Mouse (Mus musculus) neural tube, embryonic 12.5 days (tissue): ENCODE results near the gene Tmem203. TPM values are rescaled to one million over a fixed set of nuclear protein-coding genes. Genes with fewer than 3 reads are reported as not detected.

Experiments
- ATAC-seq: fragments of 200-750 bp; cut with Nextera tagmentation; 2 replicates; pipeline ENCODE4 v1.8.0; 2017; ENCODE audit warnings: low read depth, mild to moderate bottlenecking, moderate TSS enrichment, moderate library complexity; ENCODE audit not compliant: low FRiP score
- H3K27ac ChIP-seq: fragments of 300-500 bp; sonication (generic); 2 replicates; pipeline ENCODE4 v1.5.1; 2016
- H3K27me3 ChIP-seq: fragments of 300-500 bp; sonication (generic); replicated peaks from 2 replicates; pipeline ENCODE4 v1.6.1; 2016; ENCODE audit warnings: mild to moderate bottlenecking
- H3K36me3 ChIP-seq: fragments of 300-500 bp; sonication (generic); 2 replicates; pipeline ENCODE4 v1.6.1; 2016; ENCODE audit warnings: mild to moderate bottlenecking
- H3K4me1 ChIP-seq: fragments of 300-500 bp; sonication (generic); 2 replicates; pipeline ENCODE4 v1.6.1; 2016
- H3K4me2 ChIP-seq: fragments of 300-500 bp; sonication (generic); replicated peaks from 2 replicates; pipeline ENCODE4 v1.6.1; 2016; ENCODE audit warnings: mild to moderate bottlenecking
- H3K4me3 ChIP-seq: fragments of 300-500 bp; sonication (generic); 2 replicates; pipeline ENCODE4 v1.5.1; 2016
- H3K9ac ChIP-seq: fragments of 300-500 bp; sonication (generic); 2 replicates; pipeline ENCODE4 v1.6.1; 2016; ENCODE audit warnings: mild to moderate bottlenecking
- H3K9me3 ChIP-seq: fragments of 300-500 bp; sonication (generic); 2 replicates; pipeline ENCODE4 v1.6.1; 2016; ENCODE audit warnings: mild to moderate bottlenecking
- WGBS: fragments of 180-500 bp; shearing (Covaris S2); methylation state at CpG from one replicate; pipeline ENCODE4 v1.1.7; 2016; 5-methylcytosine and 5-hydroxymethylcytosine counted together
- polyA plus RNA-seq: library from polyadenylated mRNA; unstranded; fragments of >200 nt; fragmentation: Nextera tagmentation; extraction: Ambion mirVana; gene quantifications from 2 replicates; pipeline ENCODE4 v1.2.1, GENCODE M21; 2016

Gene Tmem203
- polyA plus RNA-seq, 1 experiment from 2014 or later, result 20.3 TPM

DNA sequence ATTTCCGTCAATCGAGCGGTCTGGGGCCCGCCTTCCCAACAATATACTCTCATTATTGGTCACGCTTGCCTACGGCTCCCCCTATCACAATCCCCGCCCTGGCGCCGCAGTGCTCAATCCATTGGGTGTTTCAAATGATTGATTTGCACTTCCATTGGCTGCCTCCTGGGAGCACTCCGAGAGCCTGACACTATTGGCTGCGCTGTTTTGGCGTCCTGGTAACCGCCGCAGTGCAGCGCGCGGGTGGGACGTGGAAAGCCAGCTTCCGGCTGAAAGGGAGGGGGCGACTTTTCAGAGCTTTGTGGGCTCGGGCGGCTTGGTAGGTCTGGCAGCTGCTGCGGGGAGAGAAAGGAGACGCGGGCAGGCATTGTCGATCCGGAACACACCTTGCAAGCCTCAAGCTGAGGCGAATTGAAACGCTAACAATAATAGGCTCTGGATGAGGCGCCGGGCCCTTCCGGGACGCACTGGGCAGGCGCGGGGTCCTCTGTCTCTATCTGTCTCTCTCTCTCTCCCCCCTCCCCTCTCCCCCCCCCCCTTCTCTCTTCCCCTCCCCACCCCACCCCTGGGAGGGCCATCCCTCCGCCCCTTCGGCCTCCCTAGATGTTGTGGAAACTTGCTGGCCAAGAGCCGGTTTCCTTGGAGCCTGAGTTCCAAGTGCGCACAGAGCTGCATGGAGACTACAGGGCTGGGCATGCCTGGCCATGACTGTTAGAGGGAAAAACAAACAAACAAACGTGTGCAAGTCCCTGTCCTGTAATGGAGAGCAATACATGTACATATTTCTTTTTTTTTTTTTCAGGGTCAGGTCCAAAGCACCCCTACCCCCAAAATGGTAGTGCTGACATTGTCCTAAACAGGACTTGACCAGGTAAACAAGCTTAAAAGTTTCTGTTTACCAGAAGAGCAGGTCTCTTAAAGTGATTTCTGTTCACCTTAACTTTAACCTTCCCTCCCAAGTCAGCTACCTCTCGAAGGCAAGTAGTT is 30.2 kb upstream of the Tmem203 start:
- Histone ChIP-seq H3K27ac (peak overlapping the region; percentile 91), H3K9me3 (no peaks in the 10 kb centered on the region), H3K4me2 (peak overlapping the region; percentile 57), H3K36me3 (peaks cover 5% of the 10 kb centered on the region; the same call in 1 of the 2 replicates), H3K4me3 (peak overlapping the region; percentile 48), H3K9ac (peak overlapping the region; percentile 60), H3K4me1 (peaks cover 23% of the 10 kb centered on the region), H3K27me3 (no peaks in the 10 kb centered on the region)
- peak; percentile 96 for ATAC-seq
- 2% methylated on average over 41 of the region's 41 CpGs for WGBS

DNA sequence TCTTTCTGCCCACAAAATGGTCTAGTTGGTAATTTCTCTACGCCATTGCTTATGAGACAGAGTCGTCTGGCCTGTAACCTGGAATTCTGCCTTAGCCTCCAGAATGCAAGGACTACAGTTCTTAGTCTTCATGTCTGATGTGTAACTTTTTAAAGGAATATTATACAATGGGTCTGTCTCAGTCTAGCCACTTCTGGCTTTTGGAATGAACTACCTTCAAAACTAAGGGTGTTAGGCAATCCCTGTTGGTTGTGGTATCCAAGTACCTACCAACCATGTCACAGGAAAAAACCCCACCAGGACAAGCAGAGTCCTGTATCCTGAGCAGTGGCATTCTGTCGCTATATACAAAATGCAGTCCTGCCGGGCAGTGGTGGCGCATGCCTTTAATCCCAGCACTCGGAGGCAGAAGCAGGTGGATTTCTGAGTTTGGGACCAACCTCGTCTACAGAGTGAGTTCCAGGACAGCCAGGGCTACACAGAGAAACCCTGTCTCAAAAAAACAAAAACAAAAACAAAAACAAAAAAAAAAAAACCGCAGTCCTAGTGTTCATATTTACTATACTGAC is 29.3 kb upstream of the Tmem203 start:
- Histone ChIP-seq H3K9me3 (no peaks in the 10 kb centered on the region), H3K9ac (no peak overlapping the region), H3K4me2 (peak overlapping the region; percentile 57), H3K27me3 (no peaks in the 10 kb centered on the region), H3K27ac (0 out of 2 replicates have a peak overlapping the region, but pooled peaks have one; percentile 91), H3K4me3 (peak overlapping the region; percentile 48; the same call in 1 of the 2 replicates), H3K36me3 (peaks cover 5% of the 10 kb centered on the region; the same call in 1 of the 2 replicates), H3K4me1 (peaks cover 23% of the 10 kb centered on the region)
- ATAC-seq, result no peak
- 80% methylated on average over 8 of the region's 8 CpGs for WGBS

DNA sequence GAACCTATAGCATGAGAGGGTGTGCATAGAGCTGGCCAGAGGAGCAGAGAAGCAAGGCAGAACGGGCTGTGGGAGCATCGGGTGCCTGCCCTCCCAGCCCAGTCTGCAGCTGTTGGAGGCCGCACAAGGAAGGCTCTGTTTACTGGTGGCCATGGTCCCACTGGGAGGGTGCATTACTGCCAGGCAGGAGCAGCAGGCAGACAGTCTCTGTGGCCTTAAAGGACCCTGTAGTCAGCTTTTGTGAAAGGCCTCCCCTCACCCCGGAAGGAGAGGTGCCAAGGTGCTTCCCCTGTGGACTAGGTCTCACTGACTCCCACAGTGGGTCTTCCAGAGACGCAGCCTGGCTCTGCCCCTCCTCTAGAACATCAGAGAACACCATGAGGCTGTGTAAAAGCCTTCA is 28.4 kb upstream of the Tmem203 start:
- ATAC-seq, result no peak
- WGBS, result 82% methylated on average over 5 of the region's 5 CpGs

DNA sequence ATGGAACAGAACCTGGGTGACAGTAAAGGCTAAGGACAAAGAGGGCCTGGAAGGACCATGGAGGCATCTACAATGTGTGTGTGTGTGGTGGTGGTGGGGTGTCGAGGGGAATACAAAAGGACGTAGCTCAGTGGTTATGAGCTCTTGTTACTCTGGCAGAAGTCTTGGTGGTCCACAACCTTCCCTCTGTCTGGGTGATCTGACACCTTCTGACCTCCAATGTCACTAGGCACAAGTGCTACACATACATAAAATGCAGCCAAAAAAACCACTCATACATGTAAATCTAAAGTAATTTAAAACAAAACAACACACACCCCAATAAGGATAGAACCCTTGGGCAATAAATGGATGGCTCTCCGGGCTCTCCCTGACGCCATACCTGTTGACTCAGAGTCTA is 27.8 kb upstream of the Tmem203 start:
- ATAC-seq, result no peak
- H3K4me3 ChIP-seq, result no peak overlapping the region
- H3K4me2 ChIP-seq, result no peak overlapping the region
- no peaks in the 10 kb centered on the region for H3K36me3 ChIP-seq
- peaks cover 9% of the 10 kb centered on the region; the same call in 1 of the 2 replicates for H3K27me3 ChIP-seq
- no peaks in the 10 kb centered on the region for H3K9me3 ChIP-seq
- peaks cover 23% of the 10 kb centered on the region for H3K4me1 ChIP-seq
- H3K9ac ChIP-seq, result no peak overlapping the region
- no peak overlapping the region for H3K27ac ChIP-seq
- 91% methylated on average over 4 of the region's 4 CpGs for WGBS

More for the DNA sequence above, 28.4 kb upstream of the Tmem203 start:
- H3K36me3 ChIP-seq, result peaks cover 1% of the 10 kb centered on the region; the same call in 1 of the 2 replicates
- no peak overlapping the region for H3K27ac ChIP-seq
- H3K27me3 ChIP-seq, result peaks cover 7% of the 10 kb centered on the region; the same call in 1 of the 2 replicates
- H3K9me3 ChIP-seq, result no peaks in the 10 kb centered on the region
- H3K4me1 ChIP-seq, result peaks cover 23% of the 10 kb centered on the region
- no peak overlapping the region for H3K4me3 ChIP-seq
- H3K4me2 ChIP-seq, result no peak overlapping the region
- no peak overlapping the region for H3K9ac ChIP-seq

DNA sequence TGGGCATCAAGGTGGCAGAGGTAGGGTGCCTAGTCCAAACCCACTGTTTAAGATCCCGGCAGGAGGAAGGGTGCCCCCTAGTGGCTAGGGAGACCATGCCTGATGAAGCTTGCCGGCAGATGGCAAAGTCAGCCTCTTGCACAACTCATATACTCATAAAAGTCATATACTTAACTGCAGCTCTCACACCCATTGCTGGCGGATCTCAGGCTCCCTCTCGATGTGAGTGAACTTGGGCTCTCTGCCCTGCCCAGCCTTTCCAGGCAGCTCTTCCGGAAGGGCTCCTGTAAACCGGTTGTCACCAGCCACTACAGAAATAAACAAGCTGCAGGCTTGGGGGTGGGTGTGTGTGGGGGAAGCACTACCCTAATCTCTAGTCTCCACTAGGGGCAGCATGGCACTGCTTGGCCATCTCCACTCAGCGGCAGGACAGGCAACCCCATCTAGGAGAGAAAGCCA is 26.8 kb upstream of the Tmem203 start:
- no peak overlapping the region for H3K4me3 ChIP-seq
- no peak for ATAC-seq
- H3K27ac ChIP-seq, result no peak overlapping the region
- peak overlapping the region; percentile 38 for H3K4me2 ChIP-seq
- H3K27me3 ChIP-seq, result peaks cover 9% of the 10 kb centered on the region; the same call in 1 of the 2 replicates
- peaks cover 19% of the 10 kb centered on the region for H3K4me1 ChIP-seq
- H3K36me3 ChIP-seq, result no peaks in the 10 kb centered on the region
- no peak overlapping the region for H3K9ac ChIP-seq
- no peaks in the 10 kb centered on the region for H3K9me3 ChIP-seq
- WGBS, result 0% methylated on average over 7 of the region's 7 CpGs

DNA sequence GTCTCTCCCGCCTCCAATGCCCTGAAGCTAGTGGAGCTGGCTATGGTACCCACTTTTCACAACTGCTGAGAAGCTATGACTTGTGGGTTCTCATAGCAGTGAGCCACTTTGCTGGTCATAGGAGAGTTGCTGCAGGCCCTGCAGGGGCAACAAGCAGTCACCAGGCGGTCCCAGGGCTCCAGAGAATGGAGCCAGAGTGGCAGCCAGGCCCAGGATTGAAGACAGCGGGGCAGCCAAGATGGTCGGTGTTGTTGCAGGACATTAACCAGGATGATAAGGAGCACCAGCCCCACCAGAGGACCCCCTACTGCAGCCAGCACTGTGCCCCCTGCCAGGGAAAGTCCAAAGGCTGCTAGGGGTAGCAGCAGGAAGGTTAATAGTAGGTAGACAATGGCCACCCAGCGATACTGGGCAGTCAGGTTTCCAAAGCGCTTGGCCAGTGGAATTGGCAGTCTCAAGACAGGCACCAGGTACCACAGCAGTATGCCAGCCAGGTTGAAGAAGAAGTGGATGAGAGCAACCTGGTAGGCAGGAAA is 26.2 kb upstream of the Tmem203 start:
- no peaks in the 10 kb centered on the region for H3K9me3 ChIP-seq
- 70% methylated on average over 6 of the region's 6 CpGs for WGBS
- H3K9ac ChIP-seq, result no peak overlapping the region
- peak overlapping the region; percentile 38 for H3K4me2 ChIP-seq
- H3K4me1 ChIP-seq, result peaks cover 14% of the 10 kb centered on the region
- H3K4me3 ChIP-seq, result no peak overlapping the region
- no peak for ATAC-seq
- H3K27ac ChIP-seq, result no peak overlapping the region
- H3K27me3 ChIP-seq, result peaks cover 9% of the 10 kb centered on the region; the same call in 1 of the 2 replicates
- H3K36me3 ChIP-seq, result no peaks in the 10 kb centered on the region

DNA sequence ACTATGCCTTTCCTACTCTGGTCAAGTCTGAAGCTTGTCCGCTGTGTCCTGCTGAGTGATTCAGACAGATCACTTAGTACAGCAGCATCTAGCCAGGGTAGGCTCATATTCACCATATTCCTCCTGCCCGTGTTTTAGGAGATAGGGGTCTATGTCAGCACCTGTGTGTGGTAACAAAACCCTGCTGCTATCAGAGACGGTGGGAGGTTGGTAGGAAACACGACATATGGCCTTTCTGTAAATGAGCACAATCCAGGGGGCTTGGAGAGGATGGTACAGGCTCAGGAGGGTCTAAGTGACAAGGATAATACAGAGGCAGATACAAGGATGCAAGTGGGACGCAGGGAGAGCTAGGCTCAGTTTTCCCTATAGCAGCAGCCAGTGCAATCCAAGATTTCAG is 25.7 kb upstream of the Tmem203 start:
- 84% methylated on average over 5 of the region's 5 CpGs for WGBS
- H3K4me2 ChIP-seq, result no peak overlapping the region
- H3K9me3 ChIP-seq, result no peaks in the 10 kb centered on the region
- peaks cover 14% of the 10 kb centered on the region for H3K4me1 ChIP-seq
- H3K27ac ChIP-seq, result no peak overlapping the region
- H3K9ac ChIP-seq, result no peak overlapping the region
- H3K27me3 ChIP-seq, result peaks cover 9% of the 10 kb centered on the region; the same call in 1 of the 2 replicates
- H3K36me3 ChIP-seq, result no peaks in the 10 kb centered on the region
- no peak for ATAC-seq
- no peak overlapping the region for H3K4me3 ChIP-seq

DNA sequence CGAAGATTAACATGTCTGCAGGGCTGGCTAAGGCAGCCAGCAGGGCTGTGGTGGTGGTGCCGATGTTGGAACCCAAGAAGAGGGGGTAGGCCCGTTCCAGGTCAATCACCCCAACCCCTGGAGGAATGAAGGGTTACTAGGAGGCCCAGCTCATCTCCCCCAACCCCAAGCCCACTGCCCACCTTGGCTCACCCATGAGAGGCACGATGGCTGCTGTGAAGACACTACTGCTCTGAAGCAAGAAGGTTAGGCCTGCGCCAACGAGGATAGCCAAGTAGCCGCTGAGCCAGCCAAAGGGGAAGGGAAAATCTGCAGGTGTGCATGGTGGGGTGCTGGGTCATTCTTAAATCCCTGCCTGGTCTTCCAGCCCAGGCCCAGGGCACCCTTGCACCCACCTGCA is 24.7 kb upstream of the Tmem203 start:
- H3K27ac ChIP-seq, result no peak overlapping the region
- H3K36me3 ChIP-seq, result no peaks in the 10 kb centered on the region
- WGBS, result 83% methylated on average over 7 of the region's 7 CpGs
- H3K4me2 ChIP-seq, result no peak overlapping the region
- H3K4me1 ChIP-seq, result peaks cover 10% of the 10 kb centered on the region
- peaks cover 9% of the 10 kb centered on the region; the same call in 1 of the 2 replicates for H3K27me3 ChIP-seq
- H3K9me3 ChIP-seq, result no peaks in the 10 kb centered on the region
- H3K9ac ChIP-seq, result no peak overlapping the region
- no peak for ATAC-seq
- H3K4me3 ChIP-seq, result no peak overlapping the region

DNA sequence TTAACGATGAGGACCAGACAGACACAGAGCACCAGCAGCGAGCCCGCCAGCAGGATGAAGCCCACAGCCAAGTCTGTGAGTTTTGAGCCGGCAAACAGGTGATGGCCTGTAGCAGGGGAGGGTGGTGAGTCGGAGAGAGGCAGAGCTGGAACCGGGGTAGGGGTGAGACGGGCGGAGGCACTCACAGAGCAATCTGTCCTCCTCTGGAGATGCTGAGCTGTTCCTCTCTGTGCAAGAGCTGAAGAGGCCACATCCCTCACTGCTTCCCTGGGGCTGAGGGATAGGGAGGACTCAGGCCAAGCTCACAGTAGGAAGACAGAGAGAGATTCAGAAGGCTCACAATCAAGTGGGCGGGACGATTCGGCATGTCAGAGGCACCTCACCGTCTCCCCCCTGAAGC is 24.2 kb upstream of the Tmem203 start:
- Histone ChIP-seq H3K27ac (no peak overlapping the region), H3K27me3 (peaks cover 9% of the 10 kb centered on the region; the same call in 1 of the 2 replicates), H3K4me3 (no peak overlapping the region), H3K4me2 (no peak overlapping the region), H3K36me3 (no peaks in the 10 kb centered on the region), H3K4me1 (peaks cover 6% of the 10 kb centered on the region), H3K9me3 (no peaks in the 10 kb centered on the region), H3K9ac (no peak overlapping the region)
- no peak for ATAC-seq
- 59% methylated on average over 12 of the region's 12 CpGs for WGBS

DNA sequence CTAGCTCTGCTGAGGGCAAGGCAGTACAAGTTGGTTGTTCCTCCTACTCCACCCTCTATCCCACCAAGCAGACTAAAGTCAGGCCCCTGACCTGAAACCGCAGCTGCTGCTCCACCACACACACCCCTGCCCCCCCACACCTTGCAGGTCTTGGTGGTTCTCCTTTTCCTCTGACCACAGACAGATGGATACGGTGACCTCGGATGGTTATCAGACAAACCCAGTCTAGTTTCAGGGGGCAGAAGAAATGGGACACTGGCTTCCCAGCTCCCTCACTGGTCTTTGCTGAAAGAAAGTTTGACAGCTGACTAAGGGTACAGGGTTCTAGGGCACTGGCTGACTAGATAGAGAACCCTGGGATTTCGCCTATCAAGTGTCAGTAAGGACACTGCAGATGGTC is 21.8 kb upstream of the Tmem203 start:
- H3K27me3 ChIP-seq, result peaks cover 9% of the 10 kb centered on the region; the same call in 1 of the 2 replicates

DNA sequence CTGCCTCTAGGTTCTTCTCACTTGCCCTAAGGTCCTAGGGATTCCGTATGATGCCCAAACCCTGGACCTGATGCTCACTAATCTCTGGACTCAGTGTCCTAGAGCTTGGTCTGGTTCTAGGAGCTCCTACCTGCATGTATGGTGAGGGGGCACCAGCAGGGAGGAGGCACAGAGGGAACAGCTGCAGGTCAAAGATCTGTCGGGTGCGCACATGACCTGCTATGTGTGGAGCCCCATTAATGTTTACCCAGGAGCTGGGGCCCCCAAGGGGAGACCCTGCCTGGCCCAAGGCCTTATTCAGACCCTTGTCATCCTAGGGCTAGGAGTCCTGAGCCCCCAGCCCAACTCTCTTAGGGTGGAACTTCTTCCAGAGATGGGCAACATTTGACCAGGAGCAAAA is 21.2 kb upstream of the Tmem203 start, which contains the start of gene Slc34a3:
TSS of gene Slc34a3 (minus strand) at position 315 of the 400 bp plus-strand sequence.
- no peak for ATAC-seq
- no peaks in the 10 kb centered on the region for H3K9me3 ChIP-seq
- H3K36me3 ChIP-seq, result no peaks in the 10 kb centered on the region
- no peak within 1 kb of the TSS for H3K27ac ChIP-seq
- H3K4me2 ChIP-seq, result no peak within 1 kb of the TSS
- no peak within 1 kb of the TSS for H3K4me3 ChIP-seq
- H3K4me1 ChIP-seq, result peaks cover 1% of the 10 kb centered on the region
- H3K9ac ChIP-seq, result no peak within 1 kb of the TSS
- peaks cover 9% of the 10 kb centered on the region; the same call in 1 of the 2 replicates for H3K27me3 ChIP-seq
- WGBS, result 94% methylated on average over 3 of the region's 3 CpGs

More for the DNA sequence above, 21.8 kb upstream of the Tmem203 start:
- H3K9me3 ChIP-seq, result no peaks in the 10 kb centered on the region
- no peak overlapping the region for H3K27ac ChIP-seq
- H3K4me1 ChIP-seq, result peaks cover 6% of the 10 kb centered on the region
- no peak overlapping the region for H3K4me3 ChIP-seq
- no peak for ATAC-seq
- WGBS, result 79% methylated on average over 4 of the region's 4 CpGs
- H3K36me3 ChIP-seq, result no peaks in the 10 kb centered on the region
- H3K9ac ChIP-seq, result no peak overlapping the region
- no peak overlapping the region for H3K4me2 ChIP-seq
